Mouse (Mus musculus): ENCODE measurements around the gene Actn3. TPM values are rescaled to one million over a fixed set of nuclear protein-coding genes. Genes with fewer than 3 reads are reported as not detected.

Actn3 gene
- total RNA-seq, 2 experiments from 2014 or later: 5,071 to 10,315 TPM

DNA sequence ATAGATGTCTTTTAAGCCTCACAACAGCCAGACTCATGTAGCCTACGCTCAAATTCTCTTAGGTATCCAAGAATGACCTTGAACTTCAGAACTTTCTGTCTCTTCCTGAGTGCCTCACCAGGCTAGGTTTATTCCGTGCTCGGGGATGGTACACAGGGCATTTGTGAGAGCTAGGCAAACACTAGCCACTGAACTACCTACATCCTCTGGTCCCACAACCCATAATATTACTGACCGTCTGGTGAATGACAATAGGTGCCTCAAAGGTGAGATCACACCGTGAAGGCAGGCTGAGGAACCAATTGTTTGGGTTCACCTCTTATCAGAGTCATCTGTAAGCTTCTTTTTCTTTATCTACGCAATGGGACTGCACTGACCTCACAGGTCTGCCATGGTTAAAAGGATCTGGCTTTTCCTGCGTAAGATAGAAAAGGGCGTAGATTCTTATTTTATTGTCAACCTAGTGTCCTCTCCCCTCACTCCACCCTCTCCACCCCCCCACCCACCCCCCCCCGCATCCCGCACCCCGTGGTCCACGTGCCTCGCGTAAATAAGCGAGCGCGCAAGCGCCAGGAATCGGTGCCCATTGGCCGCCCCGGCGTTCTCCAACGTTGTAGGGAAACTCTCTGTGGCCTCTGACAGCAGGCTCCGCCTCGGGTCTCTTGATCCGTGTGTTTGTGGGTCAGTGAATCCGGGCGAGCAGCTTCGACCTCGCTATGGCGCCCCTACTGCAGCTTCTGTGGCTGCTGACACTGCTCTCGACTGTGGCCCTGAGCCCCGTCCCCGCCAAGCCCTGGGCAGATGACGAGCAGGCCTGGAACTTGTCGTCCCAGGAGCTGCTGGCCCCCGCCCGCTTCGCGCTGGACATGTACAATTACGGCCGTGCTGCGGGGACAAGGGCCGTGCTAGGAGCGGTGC lies 22.9 kb downstream of the Actn3 start, which contains the start of gene Ctsf:
Gene Ctsf (plus strand): TSS at position 579 of the 918 bp plus-strand sequence.
- TF ChIP-seq CTCF (IDR thresholded peaks at IDR 0.05): peak; percentile 28; the same call in 1 of the 2 replicates
- Histone ChIP-seq H3K4me3 (peak within 1 kb of the TSS; percentile 74), H3K27ac (peak within 1 kb of the TSS; percentile 98)
- peak; percentile 97 for DNase-seq
- intact Hi-C loops (cut with DNase I): loop anchor here (10.0 kb wide), 1 partner anchor 360 kb away; the partner anchor contains the start of gene 2010003K11Rik

- TF ChIP-seq CTCF (IDR thresholded peaks at IDR 0.05): no peak
- H3K27ac ChIP-seq: no peak overlapping the region
- H3K4me3 ChIP-seq: no peak overlapping the region
- intact Hi-C loops (cut with DNase I): loop anchor here (10.0 kb wide), 1 partner anchor 355 kb away; the partner anchor contains the start of gene 2010003K11Rik
- DNase-seq: no peak
These were observed 27.4 kb downstream of the Actn3 start for GRCm38 (mm10) chr19:4850281-4850680.

DNA sequence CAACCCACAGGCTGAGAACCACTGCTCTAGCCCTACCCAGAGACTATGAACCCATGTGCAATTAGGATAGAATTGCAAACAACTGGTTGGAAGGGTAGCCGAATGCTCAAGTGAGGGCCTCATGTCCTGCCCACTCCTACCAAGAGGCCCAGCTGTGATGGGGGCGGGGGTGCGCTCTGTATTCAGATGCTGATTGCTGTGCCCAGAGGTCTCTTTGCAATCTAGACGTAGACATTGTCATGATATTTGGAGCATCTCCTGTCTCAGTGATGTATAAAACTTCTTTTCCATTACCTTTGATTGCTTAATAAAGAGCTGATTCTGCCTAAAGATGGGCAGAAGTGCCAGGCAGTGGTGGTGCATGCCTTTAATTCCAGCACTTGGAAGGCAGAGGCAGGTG lies 27.9 kb downstream of the Actn3 start:
- no peak for TF ChIP-seq CTCF (IDR thresholded peaks at IDR 0.05)
- intact Hi-C loops (cut with DNase I): loop anchor here (5.0 to 10.0 kb wide), 3 partner anchors 37 to 355 kb away; partner anchors contain the start of genes 2010003K11Rik, Gm21992, Rbm14 and Rce1
- no peak overlapping the region for H3K4me3 ChIP-seq
- DNase-seq: no peak
- H3K27ac ChIP-seq: no peak overlapping the region

DNA sequence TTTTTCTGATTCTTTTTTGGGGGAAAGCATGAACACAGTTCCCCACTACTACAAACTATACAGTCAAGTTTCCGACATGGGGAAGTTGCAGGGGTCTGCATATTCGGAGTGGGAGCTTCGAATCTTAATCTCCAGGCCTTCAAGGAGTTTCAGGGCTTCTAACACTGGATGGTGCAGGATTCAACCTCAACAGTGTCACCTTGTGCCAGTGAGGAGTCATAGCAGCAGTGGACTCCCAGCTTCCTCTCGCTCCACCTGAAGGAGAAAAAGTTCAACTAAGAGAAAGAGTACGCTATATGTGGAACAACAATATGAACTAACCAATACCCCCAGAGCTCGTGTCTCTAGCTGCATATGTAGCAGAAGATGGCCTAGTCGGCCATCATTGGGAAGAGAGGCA lies 30.2 kb downstream of the Actn3 start:
- intact Hi-C loops (cut with DNase I): loop anchor here (2.0 to 5.0 kb wide), 3 partner anchors 35 to 220 kb away; partner anchors contain the start of genes Gm21992, Rbm14 and Rce1
- no peak for DNase-seq
- H3K27ac ChIP-seq: no peak overlapping the region
- TF ChIP-seq CTCF (IDR thresholded peaks at IDR 0.05): peak; percentile 81
- H3K4me3 ChIP-seq: no peak overlapping the region

DNA sequence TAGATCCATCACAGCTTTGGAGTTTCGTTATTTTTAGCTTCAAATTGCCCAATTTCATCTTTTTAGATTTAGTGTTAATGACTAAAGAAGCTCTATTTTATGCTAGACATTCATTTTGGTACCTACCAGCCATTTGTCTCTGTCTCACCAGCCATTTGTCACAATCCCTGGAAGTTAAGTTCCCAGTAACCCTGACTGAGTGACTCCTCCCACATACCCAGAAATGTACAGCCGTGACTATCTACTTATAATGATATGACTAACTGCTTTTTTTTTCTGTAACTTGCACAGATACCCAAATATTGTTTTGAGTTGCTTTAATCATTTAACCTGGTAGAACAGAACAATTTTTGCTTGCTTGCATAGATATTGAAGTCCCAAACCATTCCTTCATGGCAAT lies 31.9 kb downstream of the Actn3 start:
- H3K4me3 ChIP-seq: no peak overlapping the region
- TF ChIP-seq CTCF (IDR thresholded peaks at IDR 0.05): no peak
- no peak for DNase-seq
- H3K27ac ChIP-seq: no peak overlapping the region
- intact Hi-C loops (cut with DNase I): loop anchor here (2.0 to 5.0 kb wide), 3 partner anchors 34 to 219 kb away; partner anchors contain the start of genes Gm21992, Rbm14 and Rce1

GRCm38 (mm10) chr19:4842611-4843010 lies 35.1 kb downstream of the Actn3 start:
- Histone ChIP-seq H3K4me3 (no peak overlapping the region), H3K27ac (no peak overlapping the region)
- TF ChIP-seq CTCF (IDR thresholded peaks at IDR 0.05): no peak
- DNase-seq: no peak
- intact Hi-C loops (cut with DNase I): no loop called here

- no peak overlapping the region for H3K27ac ChIP-seq
- no peak for TF ChIP-seq CTCF (IDR thresholded peaks at IDR 0.05)
- no peak for DNase-seq
- no peak overlapping the region for H3K4me3 ChIP-seq
- intact Hi-C loops (cut with DNase I): no loop called here
These were observed 36.9 kb downstream of the Actn3 start for GRCm38 (mm10) chr19:4840848-4841247.

DNA sequence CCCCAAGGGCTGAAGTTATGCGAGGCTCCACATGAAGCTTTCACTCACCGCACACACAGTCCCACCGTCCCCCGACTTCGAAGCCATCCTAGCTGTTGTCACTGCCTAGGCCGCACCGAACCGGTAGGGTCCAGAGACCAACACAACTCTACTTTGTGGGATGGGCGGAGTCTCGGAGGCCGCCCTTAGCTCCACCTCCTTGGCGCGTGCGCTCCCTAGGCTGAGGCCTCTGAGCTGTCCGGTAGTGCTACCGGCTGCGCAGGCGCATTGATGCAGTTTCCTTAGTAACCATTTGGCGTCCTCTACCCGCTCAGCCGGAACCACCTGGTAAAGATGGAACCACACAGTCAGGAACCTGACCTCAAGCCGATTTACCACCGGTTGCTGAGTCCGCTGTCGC lies 38.6 kb downstream of the Actn3 start, which contains the start of the genes Ccs and Ccdc87:
Gene Ccs (minus strand): TSS at position 184 of the 400 bp plus-strand sequence.
Gene Ccdc87 (plus strand): TSS at position 218 of the 400 bp plus-strand sequence.
- no peak for TF ChIP-seq CTCF (IDR thresholded peaks at IDR 0.05)
- peak; percentile 98 for DNase-seq
- peak within 1 kb of the TSS; percentile 89 for H3K27ac ChIP-seq
- H3K4me3 ChIP-seq: peak within 1 kb of the TSS; percentile 76
- intact Hi-C loops (cut with DNase I): no loop called here

- no peak for DNase-seq
- intact Hi-C loops (cut with DNase I): no loop called here
- H3K27ac ChIP-seq: peak overlapping the region; percentile 89
- TF ChIP-seq CTCF (IDR thresholded peaks at IDR 0.05): no peak
- H3K4me3 ChIP-seq: peak overlapping the region; percentile 76
These were observed 39.1 kb downstream of the Actn3 start for GRCm38 (mm10) chr19:4838526-4839140.

DNA sequence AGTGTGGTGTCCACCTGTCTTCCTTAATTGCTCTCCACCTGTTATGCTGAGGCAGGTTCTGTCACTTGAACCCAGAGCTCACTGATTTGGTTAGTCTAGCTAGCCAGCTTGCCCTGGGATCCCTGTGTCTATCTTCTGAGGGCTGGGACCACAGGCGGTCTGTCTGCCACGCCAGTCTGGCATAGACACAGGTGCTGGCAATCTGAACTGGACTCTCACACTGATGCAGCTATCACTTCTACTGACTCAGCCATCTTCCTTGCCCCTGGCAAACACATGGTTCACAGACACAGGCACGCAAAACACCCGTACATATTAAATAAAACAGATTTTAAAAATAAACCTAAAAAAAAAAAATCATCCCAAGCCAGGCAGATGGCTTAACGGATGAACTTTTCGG lies 40.7 kb downstream of the Actn3 start:
- intact Hi-C loops (cut with DNase I): no loop called here
- DNase-seq: peak; percentile 56
- no peak overlapping the region for H3K27ac ChIP-seq
- no peak overlapping the region for H3K4me3 ChIP-seq
- no peak for TF ChIP-seq CTCF (IDR thresholded peaks at IDR 0.05)

DNA sequence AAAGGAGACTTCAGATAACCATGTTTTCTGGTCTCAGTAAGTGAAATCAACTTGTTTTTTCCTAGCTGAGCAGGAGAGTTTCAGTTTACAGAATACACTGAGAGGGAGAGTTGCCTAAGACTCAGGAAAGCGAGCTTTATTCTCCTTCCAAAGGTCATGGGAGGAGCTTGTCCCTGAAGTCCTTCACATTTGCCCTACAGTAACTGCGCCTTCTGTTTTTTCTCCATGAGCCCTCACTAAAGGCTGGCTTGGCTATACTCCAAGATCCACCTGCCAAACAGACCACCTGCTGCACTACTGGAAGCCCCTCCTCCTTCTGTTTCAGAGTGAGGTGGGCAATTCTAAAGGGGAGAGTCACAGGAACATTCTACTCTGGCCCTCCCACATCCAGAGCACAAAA lies 41.6 kb downstream of the Actn3 start:
- no peak for TF ChIP-seq CTCF (IDR thresholded peaks at IDR 0.05)
- Histone ChIP-seq H3K4me3 (no peak overlapping the region), H3K27ac (peak overlapping the region; percentile 63)
- DNase-seq: no peak
- intact Hi-C loops (cut with DNase I): no loop called here

- no peak for TF ChIP-seq CTCF (IDR thresholded peaks at IDR 0.05)
- Histone ChIP-seq H3K27ac (no peak overlapping the region), H3K4me3 (no peak overlapping the region)
- intact Hi-C loops (cut with DNase I): no loop called here
- DNase-seq: peak; percentile 54
These were observed 43.7 kb downstream of the Actn3 start for GRCm38 (mm10) chr19:4833977-4834376.

Data from gastrocnemius, adult 2 months (tissue).